Mouse (Mus musculus): Measurements from ENCODE around the gene Hnrnpa1.

DNA sequence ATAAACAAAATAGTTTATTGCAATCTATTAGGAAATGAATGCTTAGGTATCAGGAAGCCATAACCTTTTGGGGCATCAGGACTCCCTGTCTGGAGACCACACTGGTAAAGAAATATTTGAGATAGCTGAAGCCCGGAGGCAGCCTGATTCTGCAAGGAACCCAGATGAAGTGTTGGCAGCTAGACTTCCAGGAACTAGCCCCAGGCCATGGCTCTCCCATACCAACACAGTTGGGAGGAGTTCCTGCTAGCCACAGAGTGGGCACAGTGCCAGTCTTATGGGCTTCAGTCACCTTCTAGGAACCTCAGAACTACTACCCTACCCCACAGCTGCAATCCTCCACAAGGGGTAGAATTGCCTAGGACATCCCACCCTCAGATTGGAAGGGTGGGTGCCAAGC lies 19.8 kb downstream of the Hnrnpa1 start:
- TF ChIP-seq POLR2A (IDR thresholded peaks at IDR 0.05; ENCODE audit: low read depth, low read length) (no peak), CTCF (conservative IDR thresholded peaks at IDR 0.05; ENCODE audit: insufficient read depth, insufficient read length, low read depth, low read length) (no peak)
